In the genomic region with DNA sequence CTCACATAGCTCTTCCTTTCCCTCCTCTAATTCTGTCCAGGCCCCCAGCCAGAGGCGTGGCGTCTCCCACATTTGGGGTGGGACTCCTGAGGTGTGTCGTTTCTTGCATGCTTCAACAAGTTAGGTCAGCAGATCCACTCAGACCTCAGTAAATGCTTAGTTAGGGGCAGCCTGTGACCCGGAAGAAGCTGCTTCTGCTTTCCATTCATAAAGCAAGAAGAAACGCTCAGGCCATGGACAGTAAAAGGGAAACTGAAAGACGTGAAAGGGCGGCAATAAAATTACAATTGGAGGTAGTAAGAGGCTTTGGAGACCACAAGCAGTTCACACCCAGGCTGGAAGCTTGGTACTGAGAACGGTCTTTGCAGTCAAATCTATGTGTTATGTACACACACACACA, we compare ENCODE assay signal across 17 mouse cellular contexts. TPM values are rescaled to one million over a fixed set of nuclear protein-coding genes. Genes with fewer than 3 reads are reported as not detected.
DNase-seq lines count a peak whose midpoint lies in the region; ATAC-seq lines count a peak whose summit lies in the region.
"Had no signal": no experiment of that assay in that cellular context is flagged by ENCODE, and none has a peak within 500 bp of the region (broad histone marks: within the 10 kb centered on the region; RNA-seq: fewer than 3 reads in every experiment).

No protein-coding gene starts in this region.

- ATAC-seq in common myeloid progenitor, adult 5-6 weeks (replicated peaks; ENCODE audit: low read depth, poor library complexity, severe bottlenecking) = peak; percentile 81
- peak; percentile 76 for ATAC-seq in megakaryocyte progenitor cell, adult 5-6 weeks (replicated peaks; ENCODE audit: poor library complexity)
- ATAC-seq: forebrain, postnatal 0 days; hindbrain, embryonic 16.5 days; midbrain, embryonic 16.5 days had no signal

- DNase-seq in spleen, postnatal 36 days (ENCODE audit: low spot score in 2 of 2) = peak; percentile 21 to 40
- DNase-seq in spleen, adult 12 weeks (ENCODE audit: low spot score) = no peak
- DNase-seq in lung, postnatal 10 days = no peak
- no peak for DNase-seq in c-Kit-positive CD71-positive TER-119-positive erythroid progenitor cells, embryonic 14.5 days (ENCODE audit: low spot score)
- no peak for DNase-seq in thymus, adult 18-20 months
- DNase-seq: adrenal gland, postnatal 14 days; forebrain, postnatal 0 days; heart, adult 2 months; heart, postnatal 4 days; kidney, adult 2 months; kidney, postnatal 10 days; layer of hippocampus, postnatal 36 days; thymus, postnatal 36 days had no signal

RNA-seq across cellular contexts. Expression of a gene that starts 27.7 kb away (rescaled TPM):
- 22.2 and 43.3 TPM in 2 replicates for total RNA-seq in common myeloid progenitor, adult 5-6 weeks (2017)
- 79.4 and 85.9 TPM in 2 replicates for total RNA-seq in megakaryocyte progenitor cell, adult 5-6 weeks (2015)
- 23.2 and 26.7 TPM in 2 replicates for total RNA-seq in megakaryocyte progenitor cell, adult 5-6 weeks (2017)

RNA-seq across cellular contexts. Expression of a gene that starts 27.8 kb away (rescaled TPM):
- total RNA-seq in common myeloid progenitor, adult 5-6 weeks (2017) = 36.4 and 45.7 TPM in 2 replicates
- total RNA-seq in megakaryocyte progenitor cell, adult 5-6 weeks (2015) = 35.9 and 43.6 TPM in 2 replicates
- 45.4 and 48.0 TPM in 2 replicates for total RNA-seq in megakaryocyte progenitor cell, adult 5-6 weeks (2017)

Comparison
In these comparisons a context has a peak if more than half of its experiments do, and no peak if none do; other contexts are left out.
1. DNase-seq: peak in spleen, postnatal 36 days (2 of 2); none in spleen, adult 12 weeks (single experiment), lung, postnatal 10 days (single experiment), c-Kit-positive CD71-positive TER-119-positive erythroid progenitor cells, embryonic 14.5 days (single experiment) and thymus, adult 18-20 months (0 of 2).